ENCODE assay signal across 18 mouse cellular contexts in genomic region chr11:64468737-64469136, GRCm38 (mm10). TPM values are rescaled to one million over a fixed set of nuclear protein-coding genes. Genes with fewer than 3 reads are reported as not detected.
A peak's percentile ranks its signal among the peaks of the same experiment; 100 is the strongest.
DNase-seq lines count a peak whose midpoint lies in the region; ATAC-seq lines count a peak whose summit lies in the region.
"Had no signal": no experiment of that assay in that cellular context is flagged by ENCODE, and none has a peak within 500 bp of the region (broad histone marks: within the 10 kb centered on the region; RNA-seq: fewer than 3 reads in every experiment).

No protein-coding gene starts in this region.

- peaks cover 17% of the 10 kb centered on the region; the same call in 1 of the 2 replicates for H3K27me3 ChIP-seq in heart, embryonic 10.5 days (ENCODE audit: insufficient read depth, poor library complexity, severe bottlenecking)
- no peaks in the 10 kb centered on the region for H3K27me3 ChIP-seq in forebrain, embryonic 14.5 days (replicated peaks; ENCODE audit: control insufficient read depth, insufficient read depth, low read length)
- H3K27me3 ChIP-seq: neural tube, embryonic 13.5 days had no signal

- DNase-seq in heart, adult 11 months = peak; percentile 89
- no peak for DNase-seq in heart, embryonic 10.5 days (ENCODE audit: low spot score)
- peak; percentile 3 for DNase-seq in urinary bladder, postnatal 14 days (ENCODE audit: low spot score)
- no peak for DNase-seq in urinary bladder, postnatal 36 days (ENCODE audit: low spot score in 2 of 2)
- DNase-seq in brain, adult 2 months (ENCODE audit: low read depth, low spot score) = peak; percentile 17
- no peak for DNase-seq in forebrain, embryonic 14.5 days (ENCODE audit: low spot score)
- no peak for DNase-seq in spleen, adult 18-20 months
- DNase-seq in testis, postnatal 10 days (ENCODE audit: low spot score) = no peak
- DNase-seq: cerebellum, adult 2 months; kidney, adult 8-10 months; lung, embryonic 14.5 days; right cerebral cortex, postnatal 14 days; thymus, postnatal 25 days had no signal

- 54% methylated on average over 4 of the region's 4 CpGs for WGBS in heart, embryonic 10.5 days
- 81% methylated on average over 4 of the region's 4 CpGs for WGBS in forebrain, embryonic 14.5 days

- ATAC-seq in forebrain, embryonic 14.5 days = no peak
- ATAC-seq: hindbrain, postnatal 0 days had no signal

- H3K9me3 ChIP-seq in heart, embryonic 10.5 days = no peaks in the 10 kb centered on the region
- H3K9me3 ChIP-seq in forebrain, embryonic 14.5 days (replicated peaks; ENCODE audit: control insufficient read depth, low read length) = no peaks in the 10 kb centered on the region
- H3K9me3 ChIP-seq: embryonic facial prominence, embryonic 10.5 days; heart, embryonic 15.5 days; neural tube, embryonic 13.5 days had no signal

- H3K9ac ChIP-seq in forebrain, embryonic 14.5 days (ENCODE audit: low read length) = no peak overlapping the region
- H3K9ac ChIP-seq: heart, embryonic 15.5 days; lung, embryonic 14.5 days; neural tube, embryonic 13.5 days had no signal

- no peak overlapping the region for H3K4me2 ChIP-seq in forebrain, embryonic 14.5 days (ENCODE audit: low read length)
- H3K4me2 ChIP-seq: heart, embryonic 15.5 days; lung, embryonic 14.5 days; midbrain, embryonic 11.5 days; neural tube, embryonic 13.5 days had no signal

- H3K27ac ChIP-seq in heart, embryonic 10.5 days = no peak overlapping the region
- H3K27ac ChIP-seq in forebrain, embryonic 14.5 days (ENCODE audit: low read depth, low read length) = no peak overlapping the region
- H3K27ac ChIP-seq: embryonic facial prominence, embryonic 10.5 days; heart, embryonic 15.5 days; hindbrain, postnatal 0 days; neural tube, embryonic 13.5 days had no signal

- no peak overlapping the region for H3K4me3 ChIP-seq in heart, embryonic 10.5 days
- H3K4me3 ChIP-seq in forebrain, embryonic 14.5 days (ENCODE audit: low read depth, low read length) = no peak overlapping the region
- H3K4me3 ChIP-seq: embryonic facial prominence, embryonic 10.5 days; heart, embryonic 15.5 days; neural tube, embryonic 13.5 days had no signal

- H3K36me3 ChIP-seq in heart, embryonic 10.5 days = no peaks in the 10 kb centered on the region
- no peaks in the 10 kb centered on the region for H3K36me3 ChIP-seq in forebrain, embryonic 14.5 days (ENCODE audit: control insufficient read depth, insufficient read depth, low read length)
- H3K36me3 ChIP-seq: embryonic facial prominence, embryonic 10.5 days; heart, embryonic 15.5 days; neural tube, embryonic 13.5 days had no signal

- peaks cover 11% of the 10 kb centered on the region; the same call in 1 of the 2 replicates for H3K4me1 ChIP-seq in heart, embryonic 10.5 days
- H3K4me1 ChIP-seq in forebrain, embryonic 14.5 days (ENCODE audit: control insufficient read depth, insufficient read depth, low read length) = no peaks in the 10 kb centered on the region
- H3K4me1 ChIP-seq: heart, embryonic 15.5 days; neural tube, embryonic 13.5 days had no signal

RNA-seq across cellular contexts. Expression of gene F930015N05Rik, which starts 32.3 kb away (rescaled TPM):
- polyA plus RNA-seq in heart, embryonic 10.5 days (2016; fragmentation: Nextera tagmentation; extraction: Ambion mirVana) = 0.62 and 2.6 TPM in 2 replicates
- 0.17 TPM in 1 of 2 replicates, not detected in the other for polyA plus RNA-seq in forebrain, embryonic 14.5 days (2014; fragmentation: Nextera tagmentation; extraction: Ambion mirVana)

RNA-seq across cellular contexts. Expression of gene Hs3st3a1, which starts 33.6 kb away (rescaled TPM):
- polyA plus RNA-seq in heart, embryonic 10.5 days (2016; fragmentation: Nextera tagmentation; extraction: Ambion mirVana) = 1.3 and 2.9 TPM in 2 replicates
- polyA plus RNA-seq in forebrain, embryonic 14.5 days (2014; fragmentation: Nextera tagmentation; extraction: Ambion mirVana) = 0.30 and 0.32 TPM in 2 replicates

Comparison
In these comparisons a context has a peak if more than half of its experiments do, and no peak if none do; other contexts are left out.
1. DNase-seq: peak in heart, adult 11 months (single experiment), urinary bladder, postnatal 14 days (single experiment) and brain, adult 2 months (single experiment); none in heart, embryonic 10.5 days (single experiment), urinary bladder, postnatal 36 days (0 of 2), forebrain, embryonic 14.5 days (single experiment), spleen, adult 18-20 months (0 of 2) and testis, postnatal 10 days (single experiment).